Mouse (Mus musculus) retina, postnatal 1 day (tissue): ENCODE data around the gene Gprasp1.
A peak's percentile ranks its signal among the peaks of the same experiment; 100 is the strongest.
"Not testable (repeated sequence)": the region's sequence is repeated elsewhere in the genome, so short reads cannot be mapped to it uniquely, and the experiment has no call there.

Experiments used
- DNase-seq: peaks from one replicate; pipeline ENCODE4 v3.0.0-alpha.2; 2012

Gprasp1 gene

GRCm38 (mm10) chrX:135742304-135743055 is at the start of gene Gprasp1, which contains the start of gene Armcx5:
Gprasp1 (plus strand) TSS chrX:135742733.
Armcx5 (plus strand) TSS chrX:135742733.
- DNase-seq, result peak; percentile 96

GRCm38 (mm10) chrX:135693633-135694032 is 48.9 kb upstream of the Gprasp1 start, which contains the start of gene Tcp11x2:
Tcp11x2 (minus strand) TSS chrX:135693790.
- no peak for DNase-seq

GRCm38 (mm10) chrX:135703111-135703510 is 39.4 kb upstream of the Gprasp1 start:
- DNase-seq, result no peak

GRCm38 (mm10) chrX:135704349-135704748 is 38.2 kb upstream of the Gprasp1 start:
- DNase-seq, result no peak

GRCm38 (mm10) chrX:135712845-135713244 is 29.7 kb upstream of the Gprasp1 start:
- DNase-seq, result no peak

- DNase-seq, result no peak
These were observed 17.4 kb upstream of the Gprasp1 start, which contains the start of gene Tmsb15a for GRCm38 (mm10) chrX:135725161-135725560. Tmsb15a (minus strand) TSS chrX:135725261.

GRCm38 (mm10) chrX:135738730-135739520 is 3.6 kb upstream of the Gprasp1 start:
- DNase-seq, result no peak

GRCm38 (mm10) chrX:135743056-135743355 is 473 bp downstream of the Gprasp1 start:
- DNase-seq, result no peak

GRCm38 (mm10) chrX:135745376-135745775 is 2.8 kb downstream of the Gprasp1 start:
- not testable (repeated sequence) for DNase-seq

- peak; percentile 73 for DNase-seq
These were observed 10.3 kb downstream of the Gprasp1 start for GRCm38 (mm10) chrX:135752832-135753231.

- DNase-seq, result peak; percentile 26
These were observed 19.2 kb downstream of the Gprasp1 start for GRCm38 (mm10) chrX:135761707-135762106.

- DNase-seq, result no peak
These were observed 25.6 kb downstream of the Gprasp1 start for GRCm38 (mm10) chrX:135768043-135768548.

GRCm38 (mm10) chrX:135768565-135768964 is 26.0 kb downstream of the Gprasp1 start:
- DNase-seq, result no peak

- DNase-seq, result no peak
These were observed 49.0 kb downstream of the Gprasp1 start for GRCm38 (mm10) chrX:135791536-135791935.

GRCm38 (mm10) chrX:135792326-135792725 is 49.8 kb downstream of the Gprasp1 start:
- DNase-seq, result no peak

GRCm38 (mm10) chrX:135795591-135796304 is 53.2 kb downstream of the Gprasp1 start:
- DNase-seq, result peak; percentile 88

- DNase-seq, result peak; percentile 30
These were observed 54.0 kb downstream of the Gprasp1 start for GRCm38 (mm10) chrX:135796305-135797211.

GRCm38 (mm10) chrX:135797212-135797644 is 54.7 kb downstream of the Gprasp1 start, which contains the start of gene Bhlhb9:
Bhlhb9 (plus strand) TSS chrX:135797594.
- peak; percentile 80 for DNase-seq

GRCm38 (mm10) chrX:135804149-135804548 is 61.6 kb downstream of the Gprasp1 start:
- no peak for DNase-seq

- DNase-seq, result peak; percentile 65
These were observed 63.2 kb downstream of the Gprasp1 start for GRCm38 (mm10) chrX:135805780-135806179.

- not testable (repeated sequence) for DNase-seq
These were observed 93.4 kb downstream of the Gprasp1 start for GRCm38 (mm10) chrX:135835896-135836295.

GRCm38 (mm10) chrX:135837896-135838295 is 95.4 kb downstream of the Gprasp1 start:
- no peak for DNase-seq
